ENCODE assay signal across 11 mouse cellular contexts in genomic region chr10:76034001-76034600, GRCm38 (mm10). TPM values are rescaled to one million over a fixed set of nuclear protein-coding genes. Genes with fewer than 3 reads are reported as not detected.
DNase-seq lines count a peak whose midpoint lies in the region; ATAC-seq and TF ChIP-seq lines count a peak whose summit lies in the region.
"Had no signal": no experiment of that assay in that cellular context is flagged by ENCODE, and none has a peak within 500 bp of the region (broad histone marks: within the 10 kb centered on the region; RNA-seq: fewer than 3 reads in every experiment).

No protein-coding gene starts in this region.

- H3K27ac ChIP-seq in limb, embryonic 12.5 days = no peak overlapping the region
- no peak overlapping the region for H3K27ac ChIP-seq in limb, embryonic 10.5 days
- 0 out of 2 replicates have a peak overlapping the region, but pooled peaks have one; percentile 20 for H3K27ac ChIP-seq in ES-Bruce4 (ENCODE audit: insufficient read depth, low read length)
- H3K27ac ChIP-seq in limb, embryonic 13.5 days = no peak overlapping the region
- H3K27ac ChIP-seq in left cerebral cortex, adult 2 months = no peak overlapping the region
- H3K27ac ChIP-seq: limb, embryonic 15.5 days; midbrain, embryonic 15.5 days had no signal

- TF ChIP-seq POLR2A in ES-Bruce4 (IDR thresholded peaks at IDR 0.05; ENCODE audit: insufficient read depth, low read length) = no peak

- peak overlapping the region; percentile 79; the same call in 1 of the 2 replicates for H3K4me2 ChIP-seq in limb, embryonic 12.5 days
- peak overlapping the region; percentile 78 for H3K4me2 ChIP-seq in limb, embryonic 13.5 days (replicated peaks)

- WGBS in limb, embryonic 12.5 days = 94% methylated on average over 8 of the region's 8 CpGs
- WGBS in limb, embryonic 10.5 days = 96% methylated on average over 8 of the region's 8 CpGs
- WGBS in limb, embryonic 13.5 days = 95% methylated on average over 8 of the region's 8 CpGs

- H3K27me3 ChIP-seq in erythroblast, embryonic 14.5 days (ENCODE audit: control insufficient read depth) = no peaks in the 10 kb centered on the region
- H3K27me3 ChIP-seq in limb, embryonic 12.5 days = no peaks in the 10 kb centered on the region
- H3K27me3 ChIP-seq in limb, embryonic 10.5 days (ENCODE audit: low read depth, poor library complexity, severe bottlenecking) = no peaks in the 10 kb centered on the region
- H3K27me3 ChIP-seq in ES-Bruce4 (ENCODE audit: control insufficient read depth, insufficient read depth, low read length, poor library complexity, severe bottlenecking) = no peaks in the 10 kb centered on the region
- no peaks in the 10 kb centered on the region for H3K27me3 ChIP-seq in limb, embryonic 13.5 days
- H3K27me3 ChIP-seq: limb, embryonic 15.5 days; midbrain, embryonic 15.5 days had no signal

- TF ChIP-seq CTCF in ES-Bruce4 (IDR thresholded peaks at IDR 0.05; ENCODE audit: low read depth, low read length) = no peak
- TF ChIP-seq CTCF in left cerebral cortex, adult 2 months (IDR thresholded peaks at IDR 0.05) = no peak

- DNase-seq in limb, embryonic 10.5 days (ENCODE audit: low spot score) = no peak
- no peak for DNase-seq in ovary, adult 18-20 months (ENCODE audit: low spot score)
- no peak for DNase-seq in left cerebral cortex, adult 2 months (ENCODE audit: extremely low spot score in 1 of 2, low spot score in 2 of 2)
- DNase-seq: gastrocnemius, postnatal 14 days had no signal

- peaks cover 41% of the 10 kb centered on the region for H3K4me1 ChIP-seq in erythroblast, embryonic 14.5 days (ENCODE audit: control insufficient read depth)
- peaks cover 10% of the 10 kb centered on the region; the same call in 1 of the 2 replicates for H3K4me1 ChIP-seq in limb, embryonic 12.5 days (replicated peaks)
- H3K4me1 ChIP-seq in limb, embryonic 10.5 days = peaks cover 7% of the 10 kb centered on the region; the same call in 1 of the 2 replicates
- H3K4me1 ChIP-seq in ES-Bruce4 (ENCODE audit: control insufficient read depth, insufficient read depth, low read length) = peaks cover 6% of the 10 kb centered on the region
- H3K4me1 ChIP-seq in limb, embryonic 13.5 days = peaks cover 11% of the 10 kb centered on the region; the same call in 1 of the 2 replicates

- intact Hi-C loops in left cerebral cortex, adult 2 months (cut with DNase I) = no loop called here

- peaks cover 37% of the 10 kb centered on the region for H3K36me3 ChIP-seq in erythroblast, embryonic 14.5 days (ENCODE audit: control insufficient read depth)
- H3K36me3 ChIP-seq in limb, embryonic 12.5 days = peaks cover 43% of the 10 kb centered on the region
- H3K36me3 ChIP-seq in limb, embryonic 10.5 days = peaks cover 49% of the 10 kb centered on the region
- H3K36me3 ChIP-seq in ES-Bruce4 (ENCODE audit: control insufficient read depth, insufficient read depth, low read length, poor library complexity, severe bottlenecking) = peaks cover 32% of the 10 kb centered on the region
- H3K36me3 ChIP-seq in limb, embryonic 13.5 days = peaks cover 41% of the 10 kb centered on the region

- peak overlapping the region; percentile 5 for H3K4me3 ChIP-seq in erythroblast, embryonic 14.5 days (replicated peaks)
- no peak overlapping the region for H3K4me3 ChIP-seq in limb, embryonic 12.5 days (replicated peaks)
- no peak overlapping the region for H3K4me3 ChIP-seq in limb, embryonic 10.5 days
- H3K4me3 ChIP-seq in ES-Bruce4 (ENCODE audit: low read depth, low read length) = peak overlapping the region; percentile 39
- peak overlapping the region; percentile 88; the same call in 1 of the 2 replicates for H3K4me3 ChIP-seq in limb, embryonic 13.5 days
- H3K4me3 ChIP-seq in left cerebral cortex, adult 2 months = no peak overlapping the region

- no peak for TF ChIP-seq EP300 in ES-Bruce4 (IDR thresholded peaks at IDR 0.05; ENCODE audit: insufficient read depth, low read depth, low read length)

- H3K9me3 ChIP-seq in erythroblast, embryonic 14.5 days (ENCODE audit: control insufficient read depth, low read length) = no peaks in the 10 kb centered on the region
- H3K9me3 ChIP-seq in limb, embryonic 12.5 days = no peaks in the 10 kb centered on the region
- H3K9me3 ChIP-seq in limb, embryonic 10.5 days (replicated peaks) = no peaks in the 10 kb centered on the region
- no peaks in the 10 kb centered on the region for H3K9me3 ChIP-seq in ES-Bruce4 (replicated peaks; ENCODE audit: control insufficient read depth, insufficient read depth, low read length, poor library complexity, severe bottlenecking)
- H3K9me3 ChIP-seq in limb, embryonic 13.5 days = no peaks in the 10 kb centered on the region
- H3K9me3 ChIP-seq: limb, embryonic 15.5 days; midbrain, embryonic 15.5 days had no signal

- no peak overlapping the region for H3K9ac ChIP-seq in limb, embryonic 12.5 days (replicated peaks)
- peak overlapping the region; percentile 97 for H3K9ac ChIP-seq in ES-Bruce4 (ENCODE audit: low read depth, poor library complexity, severe bottlenecking)
- no peak overlapping the region for H3K9ac ChIP-seq in limb, embryonic 13.5 days

- no peak for ATAC-seq in erythroblast, adult 5-6 weeks (replicated peaks; ENCODE audit: low FRiP score, poor library complexity, severe bottlenecking)
- ATAC-seq in limb, embryonic 12.5 days (ENCODE audit: insufficient number of reproducible peaks, insufficient read depth, low FRiP score, low TSS enrichment, low read depth) = no peak
- no peak for ATAC-seq in limb, embryonic 13.5 days (ENCODE audit: low FRiP score, low read depth)
- ATAC-seq: midbrain, embryonic 15.5 days had no signal

RNA-seq across cellular contexts. Expression of gene Zfp280b, which starts 1.7 kb away (rescaled TPM):
- 0.32 and 0.36 TPM in 2 replicates for polyA plus RNA-seq in erythroblast, embryonic 14.5 days (2012)
- 0.63 and 2.7 TPM in 2 replicates for total RNA-seq in erythroblast, adult 5-6 weeks (2015; ENCODE audit: low replicate concordance)
- 1.8 and 2.2 TPM in 2 replicates for total RNA-seq in erythroblast, adult 5-6 weeks (2017; ENCODE audit: low replicate concordance)
- 28.5 and 35.2 TPM in 2 replicates for polyA plus RNA-seq in limb, embryonic 12.5 days (2016; fragmentation: Nextera tagmentation; extraction: Ambion mirVana)
- 42.7 and 43.7 TPM in 2 replicates for polyA plus RNA-seq in limb, embryonic 10.5 days (2016; fragmentation: Nextera tagmentation; extraction: Ambion mirVana)
- polyA plus RNA-seq in ES-Bruce4 (2011; ENCODE audit: insufficient read depth, insufficient read length, low read depth, missing spikeins) = 59.7 and 63.2 TPM in 2 replicates
- 22.1 and 22.5 TPM in 2 replicates for polyA plus RNA-seq in limb, embryonic 13.5 days (2015; fragmentation: Nextera tagmentation; extraction: Ambion mirVana)
- total RNA-seq in left cerebral cortex, adult 2 months (2021) = 10 to 100 TPM; 15.0 to 15.8 TPM

Comparison
In these comparisons a context has a peak if more than half of its experiments do, and no peak if none do; other contexts are left out.
1. H3K4me3 ChIP-seq: peak in erythroblast, embryonic 14.5 days (single experiment), ES-Bruce4 (single experiment) and limb, embryonic 13.5 days (single experiment); none in limb, embryonic 12.5 days (single experiment), limb, embryonic 10.5 days (single experiment) and left cerebral cortex, adult 2 months (single experiment).
2. RNA of gene Zfp280b, which starts 1.7 kb away (polyA plus RNA-seq): 59.7 to 63.2 TPM in ES-Bruce4, 42.7 to 43.7 TPM in limb, embryonic 10.5 days, 28.5 to 35.2 TPM in limb, embryonic 12.5 days and 22.1 to 22.5 TPM in limb, embryonic 13.5 days; 0.32 to 0.36 TPM in erythroblast, embryonic 14.5 days; every median in the first group is over 10 times any median in the second.